Mouse (Mus musculus): ENCODE measurements around the gene Aqp7.

DNA sequence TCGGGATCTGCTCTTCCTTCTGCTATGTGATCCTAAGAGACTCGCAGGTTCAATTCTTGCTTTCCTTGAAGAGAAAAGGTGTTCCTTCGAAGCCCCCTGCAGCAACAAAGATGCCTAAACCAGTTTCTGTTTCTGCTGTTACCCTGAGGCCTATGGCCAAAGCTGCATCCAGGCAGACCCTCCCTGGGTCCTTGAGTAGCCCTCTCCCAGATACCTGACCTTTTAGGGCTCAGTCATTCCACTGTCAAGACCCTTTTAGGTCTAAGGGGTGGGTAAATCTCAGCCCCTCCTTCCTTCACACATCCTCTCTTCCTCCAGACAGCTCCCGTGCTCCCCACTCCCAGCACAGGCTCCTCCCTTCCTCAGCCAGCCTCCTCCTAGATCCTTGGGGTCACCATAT, 41.2 kb upstream of the Aqp7 start:
- TF ChIP-seq CTCF (IDR thresholded peaks at IDR 0.05; ENCODE audit: insufficient read depth, low read length) (no peak), POLR2A (IDR thresholded peaks at IDR 0.05; ENCODE audit: borderline replicate concordance, extremely low read depth, low read depth, low read length) (no peak)

Data from lung, adult 2 months (tissue).